Mouse (Mus musculus) CH12F3 (cell line): ENCODE data around the gene Ran.

ENCODE experiments used
- in situ Hi-C: fragments of 300-500 bp; cut with MboI; formaldehyde crosslinking; loops from 2 replicates; pipeline ENCODE4 v1.14.3; 2020; ENCODE audit warnings: low sequenced_read_pairs

Gene Ran

DNA sequence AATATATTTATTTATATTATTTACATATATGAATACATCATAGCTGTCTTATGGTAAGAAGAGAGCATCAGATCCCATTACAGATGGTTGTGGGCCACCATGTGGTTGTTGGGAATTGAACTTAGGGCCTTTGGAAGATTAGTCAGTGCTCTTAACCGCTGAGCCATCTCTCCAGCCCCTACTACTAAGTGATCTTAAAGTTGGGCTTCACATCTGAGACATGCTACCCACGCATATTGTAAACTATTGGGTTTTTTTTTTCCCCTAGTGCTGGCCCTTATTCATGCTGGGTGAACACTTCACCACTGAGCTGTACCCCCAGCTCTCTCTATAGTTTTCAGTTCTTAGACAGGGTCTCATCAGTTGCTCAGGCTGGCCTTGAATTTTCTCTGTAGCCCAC, 8.9 kb upstream of the Ran start:
- in situ Hi-C loops: loop anchor here (25.0 kb wide), 2 partner anchors 1251 to 1399 kb away; partner anchors contain the start of genes Sbds and Tyw1

GRCm38 (mm10) chr5:129015020-129015419, 4.8 kb upstream of the Ran start:
- in situ Hi-C loops: loop anchor here (25.0 kb wide), 2 partner anchors 1247 to 1403 kb away; partner anchors contain the start of genes Sbds and Tyw1

DNA sequence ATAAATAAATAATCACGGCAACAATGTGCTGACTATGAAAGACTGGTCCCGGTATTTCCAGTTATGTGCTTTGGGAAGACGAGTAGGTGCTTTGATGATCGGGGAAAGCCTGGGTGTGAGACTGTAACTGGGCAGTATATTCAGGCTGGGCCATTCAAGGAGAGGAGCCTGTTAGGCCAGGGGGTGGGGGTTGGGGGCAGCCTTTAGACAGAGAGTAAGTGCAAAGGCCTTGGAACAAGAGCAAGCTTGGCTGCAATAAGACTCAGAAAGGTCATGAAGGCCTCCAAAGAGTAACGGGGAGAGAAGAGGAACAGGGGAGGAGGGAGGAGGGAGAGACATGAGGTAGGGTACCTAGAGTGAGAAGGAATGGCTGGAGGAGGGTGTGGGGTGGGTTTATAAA, 4.3 kb upstream of the Ran start:
- in situ Hi-C loops: loop anchor here (25.0 kb wide), 2 partner anchors 1247 to 1403 kb away; partner anchors contain the start of genes Sbds and Tyw1

GRCm38 (mm10) chr5:129016370-129016769, 3.5 kb upstream of the Ran start:
- in situ Hi-C loops: loop anchor here (25.0 kb wide), 2 partner anchors 1246 to 1404 kb away; partner anchors contain the start of genes Sbds and Tyw1

DNA sequence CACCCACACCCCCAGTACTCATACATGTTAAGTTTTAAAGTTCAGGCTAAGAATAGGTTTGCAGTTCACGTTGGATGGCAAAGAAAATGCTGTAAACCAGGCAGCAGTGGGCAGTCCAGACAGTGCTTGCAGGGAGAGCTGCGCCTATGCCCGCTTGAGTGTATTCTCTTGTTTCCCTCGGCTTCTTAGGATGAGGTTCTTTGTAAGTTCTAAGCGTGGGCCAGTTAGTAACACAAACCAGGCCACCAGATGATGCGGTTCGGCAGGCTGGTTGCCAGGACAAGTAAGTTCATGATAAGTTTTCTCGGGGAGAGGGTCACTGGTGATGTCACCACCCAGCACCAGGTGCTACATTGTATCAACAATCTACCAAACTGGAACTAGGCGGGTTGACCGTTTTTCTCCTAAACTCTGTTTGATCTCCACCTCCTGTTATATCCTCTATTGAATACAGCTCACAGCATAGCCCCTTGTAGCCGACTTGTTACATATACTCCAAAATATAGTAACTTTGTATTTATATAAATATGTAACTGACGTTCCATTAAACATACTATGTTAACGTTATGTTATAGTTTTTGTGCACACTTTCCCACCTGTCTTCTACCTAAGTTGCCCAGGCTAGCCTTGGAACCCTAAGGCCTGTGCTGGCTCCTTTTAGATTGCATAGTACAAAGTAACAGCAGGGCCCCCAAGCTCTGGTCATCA, 933 bp upstream of the Ran start:
- in situ Hi-C loops: loop anchor here (25.0 kb wide), 2 partner anchors 1243 to 1407 kb away; partner anchors contain the start of genes Sbds and Tyw1

DNA sequence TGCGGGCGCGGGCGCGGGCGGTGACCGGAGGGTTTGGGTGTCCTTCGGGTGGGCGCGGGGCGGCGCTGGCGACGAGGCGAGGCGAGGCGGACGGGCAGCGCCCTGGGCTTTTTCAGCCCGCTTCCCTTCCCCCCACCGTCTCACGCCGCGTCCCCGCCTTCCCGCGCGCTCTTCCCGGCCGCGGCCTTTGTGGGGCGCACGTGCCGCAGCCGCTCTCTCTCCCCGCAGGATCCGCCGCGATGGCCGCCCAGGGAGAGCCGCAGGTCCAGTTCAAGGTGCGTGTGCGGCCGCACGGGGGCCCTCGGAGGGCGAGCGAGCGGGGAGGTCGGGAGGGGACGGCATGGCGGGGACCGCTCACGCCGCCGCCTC, 415 bp downstream of the Ran start:
- in situ Hi-C loops: loop anchor here (25.0 kb wide), 2 partner anchors 1242 to 1408 kb away; partner anchors contain the start of genes Sbds and Tyw1

GRCm38 (mm10) chr5:129020731-129021130, 862 bp downstream of the Ran start:
- in situ Hi-C loops: loop anchor here (25.0 kb wide), 2 partner anchors 1242 to 1408 kb away; partner anchors contain the start of genes Sbds and Tyw1

- in situ Hi-C loops: no loop called here
Observed at GRCm38 (mm10) chr5:129025048-129025447, 5.2 kb downstream of the Ran start.

DNA sequence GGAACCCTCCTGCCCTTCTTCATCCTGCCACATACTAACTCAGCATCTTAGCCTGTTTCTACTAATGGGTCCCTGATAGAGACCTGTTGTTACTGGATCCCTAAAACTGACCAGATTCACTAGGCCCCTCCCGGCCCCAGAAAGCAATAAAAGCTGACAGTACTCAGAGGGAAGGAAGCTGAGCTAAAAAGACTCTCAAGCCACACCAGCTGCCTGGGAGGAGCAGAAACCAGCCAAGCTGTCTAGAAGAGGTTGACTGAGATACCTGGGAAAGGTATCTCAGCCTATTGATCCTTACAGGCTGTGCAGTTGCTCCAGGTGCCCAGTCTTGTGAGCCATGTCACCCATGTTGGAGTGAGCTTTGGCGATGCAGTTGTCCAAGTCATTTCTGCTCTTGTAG, 5.9 kb downstream of the Ran start:
- in situ Hi-C loops: no loop called here

DNA sequence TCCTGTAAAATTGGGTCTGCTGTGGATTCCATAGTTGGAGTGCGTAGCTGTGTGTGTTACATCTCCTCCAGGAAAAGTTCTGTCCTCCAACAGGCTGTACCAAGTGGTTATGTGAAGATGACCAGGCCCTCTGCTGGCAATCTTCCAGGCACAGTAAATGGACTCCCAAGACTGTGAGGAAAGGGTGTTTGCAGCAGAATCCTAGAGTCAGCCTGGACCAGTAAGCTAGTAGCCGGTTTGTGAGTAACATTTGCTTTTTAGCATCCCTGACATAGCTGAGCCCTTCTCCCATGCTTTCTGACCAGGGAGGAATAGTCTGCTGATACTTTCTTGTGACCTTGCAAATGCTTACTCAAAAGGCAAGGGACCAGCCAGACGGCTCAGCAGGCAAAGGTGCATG, 6.3 kb downstream of the Ran start:
- in situ Hi-C loops: no loop called here

GRCm38 (mm10) chr5:129026637-129027036, 6.8 kb downstream of the Ran start:
- in situ Hi-C loops: no loop called here

DNA sequence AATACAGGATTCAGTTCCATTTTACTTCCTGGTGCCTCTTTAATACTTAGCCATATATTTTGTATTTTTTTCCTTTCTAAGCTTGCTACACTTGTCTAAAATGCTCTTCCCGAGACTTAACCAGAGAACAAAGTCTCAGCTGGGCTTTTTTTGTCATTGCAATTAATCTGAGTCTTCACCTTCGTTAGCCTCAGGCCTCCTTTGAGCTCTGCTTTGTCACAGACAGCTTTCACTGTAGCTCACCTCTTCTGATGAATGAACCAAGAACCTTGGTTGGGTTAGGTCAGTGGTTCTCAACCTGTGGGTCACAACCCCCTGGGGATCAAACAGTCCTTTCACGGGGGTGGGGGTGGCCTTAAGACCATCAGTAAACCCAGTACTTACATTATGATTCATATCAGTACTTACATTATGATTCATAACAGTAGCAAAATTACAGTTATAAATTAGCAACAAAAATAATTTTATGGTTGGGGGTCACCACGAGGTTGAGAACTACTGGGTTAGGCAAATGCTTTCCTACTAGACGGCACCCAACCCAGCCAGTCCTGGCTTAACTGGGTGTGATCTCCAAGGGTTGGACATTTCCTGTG, 9.4 kb downstream of the Ran start:
- in situ Hi-C loops: no loop called here

GRCm38 (mm10) chr5:129036678-129037077, 16.8 kb downstream of the Ran start:
- in situ Hi-C loops: no loop called here

DNA sequence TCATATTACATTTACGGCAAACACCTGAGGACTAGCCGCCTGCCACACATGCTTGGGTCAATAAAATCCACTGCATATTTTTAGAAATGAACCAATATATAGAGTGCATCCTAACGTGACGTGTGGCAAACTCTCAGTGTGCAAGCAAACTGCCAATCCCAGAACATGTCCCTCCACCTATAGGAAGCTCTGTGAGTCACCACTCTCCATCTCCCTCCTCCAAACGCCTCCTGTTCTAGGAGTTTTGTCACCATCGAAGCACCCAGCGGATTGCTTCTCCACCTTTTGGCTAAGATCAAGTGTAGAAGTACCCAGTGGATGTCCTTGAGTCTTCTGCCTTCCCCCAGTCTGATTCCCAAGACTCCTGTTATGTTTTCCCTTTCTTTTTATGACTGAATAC, 17.9 kb downstream of the Ran start:
- in situ Hi-C loops: no loop called here

GRCm38 (mm10) chr5:129045641-129046580, 26.0 kb downstream of the Ran start:
- in situ Hi-C loops: no loop called here

GRCm38 (mm10) chr5:129049372-129049771, 29.5 kb downstream of the Ran start:
- in situ Hi-C loops: no loop called here

GRCm38 (mm10) chr5:129051910-129052309, 32.0 kb downstream of the Ran start:
- in situ Hi-C loops: no loop called here

- in situ Hi-C loops: no loop called here
Observed at GRCm38 (mm10) chr5:129052636-129053355, 32.9 kb downstream of the Ran start.

GRCm38 (mm10) chr5:129054675-129055284, 34.9 kb downstream of the Ran start:
- in situ Hi-C loops: no loop called here

DNA sequence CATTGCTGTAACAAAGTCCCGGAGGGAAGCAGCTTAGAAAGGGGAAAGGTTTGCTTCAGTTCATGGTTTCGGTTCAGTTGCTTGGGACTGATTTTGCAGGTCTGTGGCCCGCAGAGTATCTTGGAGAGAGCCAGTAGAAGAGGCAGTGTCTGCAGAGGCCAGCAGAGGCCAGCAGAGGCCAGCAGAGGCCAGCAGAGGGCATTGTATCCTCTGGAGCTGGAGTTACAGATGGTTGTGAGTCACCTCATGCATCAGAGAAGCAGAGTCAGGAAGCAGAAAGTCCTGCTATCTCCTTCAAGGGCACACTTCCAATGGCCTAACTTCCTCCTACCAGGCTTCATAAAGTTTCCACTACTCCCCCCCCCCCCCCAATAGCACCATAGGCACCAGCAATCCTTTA, 39.2 kb downstream of the Ran start:
- in situ Hi-C loops: no loop called here
